9 mouse cellular contexts compared by ENCODE assay signal in genomic region chrX:142560209-142560912, GRCm38 (mm10).
DNase-seq lines count a peak whose midpoint lies in the region.
"Had no signal": no experiment of that assay in that cellular context is flagged by ENCODE, and none has a peak within 500 bp of the region (broad histone marks: within the 10 kb centered on the region; RNA-seq: fewer than 3 reads in every experiment).

No protein-coding gene starts in this region.

- peak; percentile 16 for DNase-seq in heart, postnatal 4 days
- DNase-seq in heart, adult 18-20 months, result no peak
- DNase-seq in ovary, postnatal 36 days (ENCODE audit: low spot score), result peak; percentile 12
- no peak for DNase-seq in ovary, adult 18-20 months (ENCODE audit: low spot score)
- DNase-seq in kidney, adult 11 months, result peak; percentile 13
- DNase-seq in kidney, postnatal 4 days, result peak; percentile 63 to 66
- no peak for DNase-seq in left cerebral cortex, postnatal 36 days (ENCODE audit: low spot score in 2 of 2)
- DNase-seq: heart, adult 11 months; thymus, postnatal 25 days had no signal

- intact Hi-C loops in left cerebral cortex, postnatal 36 days (cut with DNase I), result loop anchor here (5.0 kb wide), 1 partner anchor 122 kb away; the partner anchor contains the start of gene Tmem164

Comparison
In these comparisons a context has a peak if more than half of its experiments do, and no peak if none do; other contexts are left out.
1. DNase-seq: peak in heart, postnatal 4 days (single experiment), ovary, postnatal 36 days (single experiment), kidney, adult 11 months (single experiment) and kidney, postnatal 4 days (2 of 2); none in heart, adult 18-20 months (0 of 2), ovary, adult 18-20 months (single experiment) and left cerebral cortex, postnatal 36 days (0 of 2).